Mouse (Mus musculus) heart, adult 18-20 months (tissue): ENCODE results near the gene Rhog. TPM values are rescaled to one million over a fixed set of nuclear protein-coding genes. Genes with fewer than 3 reads are reported as not detected.
A peak's percentile ranks its signal among the peaks of the same experiment; 100 is the strongest.

Source experiments
- DNase-seq, 2 experiments: peaks; one replicate each; pipeline ENCODE4 v3.0.0; 2021 to 2022; ENCODE audit warnings: mixed read lengths in 1 of 2
- total RNA-seq, 2 experiments: library from RNA; stranded (reverse); gene quantifications; 2 replicates each; pipeline ENCODE4 v1.2.3; 2021

Gene Rhog
- total RNA-seq, 2 experiments from 2014 or later = 19.6 to 26.9 TPM

- peak; percentile 95 to 98 for DNase-seq
Observed at GRCm38 (mm10) chr7:102250631-102251214, 5.1 kb downstream of the Rhog start.

DNA sequence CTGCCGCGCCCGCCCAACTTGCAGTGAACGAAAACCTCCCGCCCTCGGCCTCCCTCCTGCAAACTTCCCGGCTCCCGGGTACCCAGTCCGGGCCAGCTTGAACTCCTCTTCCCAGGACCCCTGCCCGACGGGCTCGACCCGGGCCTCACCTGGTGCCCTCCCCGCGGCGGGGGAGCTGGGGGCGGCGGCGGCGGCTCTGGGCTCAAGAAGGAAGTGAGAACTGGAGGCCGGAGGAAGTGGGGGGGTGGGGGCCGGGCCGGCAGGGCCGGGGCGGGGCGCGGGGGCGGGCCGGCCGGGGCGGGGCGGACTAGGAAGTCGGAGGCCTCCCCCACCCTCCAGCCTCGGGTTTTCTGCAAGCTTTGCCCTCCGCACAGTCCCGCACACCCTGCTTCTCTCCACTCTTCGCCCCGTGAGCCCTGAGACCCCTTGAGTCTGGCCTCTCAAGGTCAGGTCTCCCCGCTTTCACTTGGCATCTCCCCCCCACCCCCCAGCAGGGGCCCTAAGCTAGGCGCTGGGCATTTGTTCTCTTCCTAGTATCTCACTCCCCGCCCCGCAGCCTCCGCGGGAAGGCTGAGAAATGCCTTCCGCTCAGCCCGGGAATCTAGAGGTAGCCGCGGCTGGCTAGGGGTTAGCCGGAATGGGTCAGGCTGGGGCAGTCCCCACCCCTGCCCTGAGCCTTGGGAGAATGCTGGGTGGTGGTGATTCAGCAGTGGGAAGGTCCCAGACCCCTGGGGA lies 5.8 kb downstream of the Rhog start:
- DNase-seq = peak; percentile 85 to 87

- no peak for DNase-seq
Observed at GRCm38 (mm10) chr7:102249531-102249895, 6.3 kb downstream of the Rhog start.

- no peak for DNase-seq
Observed at GRCm38 (mm10) chr7:102248691-102249404, 7.0 kb downstream of the Rhog start.

DNA sequence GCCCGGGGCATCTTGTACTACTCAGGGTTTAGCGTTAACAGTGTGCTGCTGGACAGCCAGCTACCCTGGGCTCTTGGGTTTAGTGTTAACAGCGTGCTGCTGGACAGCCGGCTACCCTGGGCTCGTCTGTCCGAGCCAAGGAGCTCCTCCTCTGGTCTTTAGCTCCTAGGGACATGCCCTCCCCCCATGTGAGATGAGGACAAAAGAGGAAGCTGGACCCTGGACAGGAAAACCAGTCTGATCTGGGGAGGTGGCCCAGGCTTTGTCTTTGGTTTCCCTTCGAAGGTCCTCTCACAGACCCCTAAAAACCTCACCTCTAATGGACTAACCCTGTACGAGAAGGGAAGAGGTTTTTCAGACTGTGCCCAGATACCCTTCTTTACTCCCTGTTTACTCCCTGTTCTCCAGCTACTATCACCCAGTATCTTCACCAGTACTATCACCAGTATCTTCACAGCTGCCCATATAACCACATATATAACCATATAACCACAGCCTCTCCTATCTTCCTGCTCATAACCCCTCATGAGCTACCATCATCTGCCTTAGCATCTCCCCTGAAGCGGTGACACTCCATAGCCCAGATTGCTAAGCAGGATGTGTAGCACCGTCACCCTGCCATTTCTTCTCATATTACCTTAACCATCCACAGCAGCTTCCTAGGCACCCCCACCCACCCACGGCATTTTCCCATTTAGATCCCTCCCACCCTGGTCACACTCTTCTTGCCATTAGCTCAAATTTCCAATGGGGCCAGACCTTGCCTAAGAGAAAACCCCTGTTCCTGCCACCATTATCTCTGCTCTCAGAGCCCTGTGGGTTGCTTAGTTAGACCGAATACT lies 8.7 kb downstream of the Rhog start:
- DNase-seq = peak in 1 of 2 experiments; percentile 68

GRCm38 (mm10) chr7:102246265-102246664 lies 9.6 kb downstream of the Rhog start:
- DNase-seq = no peak

- DNase-seq = peak; percentile 54 to 63
Observed at GRCm38 (mm10) chr7:102245775-102246174, 10.1 kb downstream of the Rhog start.

DNA sequence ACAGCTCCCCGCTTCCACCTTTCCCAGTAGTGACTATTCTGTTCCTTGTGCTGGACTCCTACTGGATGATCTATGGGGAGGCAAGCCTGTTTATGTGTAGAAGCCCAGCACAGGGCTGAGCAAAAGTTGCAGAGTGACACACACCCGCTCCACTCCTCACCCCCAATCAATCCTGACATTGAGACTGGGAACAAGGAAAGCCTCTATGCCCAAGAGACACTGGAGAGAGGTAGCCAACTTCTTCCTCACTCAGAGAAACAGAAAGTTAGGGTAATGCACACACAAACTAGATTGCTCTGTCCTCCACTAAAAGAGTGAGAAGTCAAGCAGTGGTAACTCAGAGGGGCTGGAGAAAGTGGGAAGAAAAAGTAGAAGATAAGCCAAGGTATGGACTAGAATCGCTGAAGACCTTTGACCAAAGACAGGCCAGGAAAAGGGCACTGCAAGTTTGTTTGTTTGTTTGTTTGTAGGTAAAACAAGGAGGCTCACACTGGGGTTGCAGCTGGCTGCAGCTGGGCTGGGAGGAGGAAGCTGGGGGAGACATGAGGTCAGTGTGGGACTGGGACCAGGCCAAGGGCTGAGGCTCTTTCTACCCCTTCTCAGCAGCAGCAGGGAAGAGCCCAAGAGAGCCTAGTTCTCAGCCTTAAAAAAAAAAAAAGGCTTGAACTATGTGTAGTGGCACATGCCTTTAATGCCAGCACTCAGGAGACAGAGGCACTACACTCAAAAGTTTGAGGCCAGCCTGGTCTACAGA lies 10.9 kb downstream of the Rhog start:
- peak; percentile 77 to 85 for DNase-seq

GRCm38 (mm10) chr7:102243870-102244269 lies 12.0 kb downstream of the Rhog start:
- peak in 1 of 2 experiments; percentile 70 for DNase-seq

DNA sequence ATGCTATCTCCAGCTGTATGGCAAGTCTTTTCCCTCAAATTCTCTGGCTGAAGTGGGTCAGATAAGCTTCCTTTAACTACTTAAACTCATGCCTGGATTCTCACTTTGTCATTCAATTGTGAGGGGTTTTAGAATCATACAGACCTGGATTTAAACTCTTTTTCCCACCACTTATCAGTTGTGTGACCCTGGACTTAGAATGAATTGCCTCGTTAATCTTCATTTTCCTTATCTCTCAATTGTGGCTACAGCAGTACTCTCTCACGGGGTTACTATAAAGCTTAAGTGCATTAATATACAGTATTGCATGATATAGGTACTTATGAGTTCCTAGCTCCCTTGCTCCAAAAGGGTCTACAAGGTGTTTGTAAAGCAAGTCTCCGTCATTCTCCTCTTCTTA lies 12.9 kb downstream of the Rhog start:
- no peak for DNase-seq

DNA sequence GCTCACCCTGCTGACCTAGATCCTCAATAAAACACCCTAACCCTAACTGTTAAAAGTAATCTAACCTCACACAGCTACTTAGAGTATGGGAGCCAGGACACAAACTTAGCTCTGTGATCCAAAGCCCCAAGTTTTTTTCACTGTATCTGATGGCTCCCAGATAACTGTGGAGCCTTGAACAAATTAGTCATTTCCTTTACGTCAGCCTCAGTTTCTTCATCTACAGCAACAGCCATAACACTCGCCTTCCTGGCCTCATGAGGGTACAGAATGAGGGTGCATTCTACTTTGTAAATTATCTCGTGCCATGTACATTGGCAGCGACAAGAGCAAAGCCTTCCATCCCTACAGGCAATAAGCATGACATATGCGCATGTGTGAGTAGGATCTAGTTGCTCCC lies 13.5 kb downstream of the Rhog start:
- no peak for DNase-seq

DNA sequence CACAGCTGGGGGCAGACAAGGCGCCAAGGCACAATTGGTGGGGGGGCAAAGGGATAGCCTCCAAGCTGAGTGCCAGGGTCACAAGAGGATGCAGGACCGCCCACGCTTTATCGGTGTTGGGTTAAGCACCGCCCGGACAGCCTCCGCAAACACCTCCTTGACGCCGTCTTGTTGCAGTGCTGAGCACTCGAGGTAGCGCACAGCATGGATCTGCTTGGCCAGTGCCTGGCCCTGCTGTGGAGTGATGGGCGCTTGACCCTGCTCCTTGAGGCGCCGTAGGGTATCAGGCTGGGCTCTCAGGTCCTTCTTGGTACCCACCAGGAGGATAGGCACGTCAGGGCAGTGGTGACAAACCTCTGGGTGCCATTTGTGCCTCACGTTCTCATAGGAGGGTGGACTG lies 16.3 kb downstream of the Rhog start:
- DNase-seq = no peak

- no peak for DNase-seq
Observed at GRCm38 (mm10) chr7:102238686-102239286, 17.1 kb downstream of the Rhog start.

- no peak for DNase-seq
Observed at GRCm38 (mm10) chr7:102233059-102233458, 22.8 kb downstream of the Rhog start.

GRCm38 (mm10) chr7:102229814-102230213 lies 26.0 kb downstream of the Rhog start:
- no peak for DNase-seq

- DNase-seq = no peak
Observed at GRCm38 (mm10) chr7:102228049-102228670, 27.7 kb downstream of the Rhog start.

- DNase-seq = no peak
Observed at GRCm38 (mm10) chr7:102226051-102226450, 29.8 kb downstream of the Rhog start.

DNA sequence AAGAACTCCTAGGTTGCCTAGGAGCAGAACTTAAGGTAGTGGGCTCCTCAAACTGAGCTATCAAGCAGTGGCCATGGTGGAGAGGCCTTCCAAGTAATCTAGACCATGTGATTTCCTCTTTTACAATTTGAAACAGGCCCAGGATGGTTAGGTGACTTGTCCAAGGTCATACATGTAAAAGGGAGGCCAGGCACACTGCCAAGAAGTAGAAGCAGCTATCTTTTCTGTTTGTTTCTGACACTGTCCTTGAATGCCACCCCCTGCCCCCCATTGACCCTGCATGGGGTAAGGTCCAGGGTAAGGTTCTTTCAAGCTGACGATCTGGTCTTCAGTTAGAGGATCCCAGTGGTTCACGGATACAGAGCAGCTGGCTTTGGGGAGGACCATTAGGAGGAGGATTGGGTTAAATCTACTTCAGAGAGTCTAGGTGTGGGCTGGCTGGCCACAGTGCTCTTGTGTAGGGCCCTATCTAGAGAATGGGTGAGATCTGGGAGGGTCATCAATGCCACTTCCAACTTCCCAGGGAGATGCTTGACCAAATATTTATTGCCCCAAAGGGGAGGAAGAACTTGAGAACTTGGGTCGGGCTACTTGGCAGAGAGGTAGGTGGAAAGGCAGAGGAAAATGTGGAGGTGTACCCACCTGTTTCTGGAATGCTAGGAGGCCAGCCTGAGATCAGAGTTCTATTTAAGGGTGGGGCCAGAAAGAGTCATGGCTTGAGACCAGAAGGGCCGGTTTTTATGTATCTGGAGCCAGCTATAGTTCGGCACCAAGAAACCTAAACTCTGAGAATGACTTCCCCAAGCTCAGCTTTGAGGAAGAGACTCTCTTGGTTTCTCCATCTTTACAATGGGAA lies 31.7 kb downstream of the Rhog start:
- no peak for DNase-seq

DNA sequence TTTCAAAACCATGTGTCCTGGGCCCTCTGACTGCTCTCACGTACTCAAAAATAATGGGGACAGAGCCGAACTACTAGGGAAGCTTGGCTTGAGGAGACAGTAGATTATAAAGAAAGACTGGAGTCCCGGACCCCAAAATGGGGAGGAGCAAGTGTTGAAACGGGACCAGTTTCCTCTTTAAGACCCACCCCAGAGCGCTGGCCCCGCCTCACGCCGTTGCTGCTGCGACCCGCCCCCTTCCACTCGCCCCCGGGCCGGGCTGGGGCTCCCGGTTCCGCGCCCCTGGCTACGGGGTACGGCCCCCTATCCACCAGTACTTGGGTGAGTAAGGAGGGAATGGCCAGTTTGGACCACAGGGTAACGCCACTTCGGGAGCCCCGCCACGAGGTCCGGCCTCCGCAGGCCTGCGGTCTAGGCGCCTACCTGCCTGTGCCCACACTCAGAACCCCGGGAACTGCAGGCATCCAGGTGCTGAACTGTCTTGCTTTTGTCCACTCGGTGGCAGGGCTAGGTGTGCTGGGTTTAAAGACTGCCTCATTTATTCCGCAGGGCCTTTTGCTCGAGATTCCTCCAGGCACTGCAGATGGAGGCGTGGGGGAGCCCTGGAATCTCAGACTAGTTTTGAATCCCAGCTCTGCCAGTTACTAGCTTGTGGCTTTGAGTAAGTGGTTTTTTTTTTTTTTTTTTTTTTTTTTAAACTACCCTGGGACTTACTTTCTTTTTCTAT lies 32.9 kb downstream of the Rhog start:
- DNase-seq = peak; percentile 84 to 86
